Mouse (Mus musculus): ENCODE results near the gene Ctsw. TPM values are rescaled to one million over a fixed set of nuclear protein-coding genes. Genes with fewer than 3 reads are reported as not detected.

The Ctsw gene
- 0.34 and 1.2 TPM in 2 replicates for polyA plus RNA-seq (2012; ENCODE audit: low replicate concordance)

DNA sequence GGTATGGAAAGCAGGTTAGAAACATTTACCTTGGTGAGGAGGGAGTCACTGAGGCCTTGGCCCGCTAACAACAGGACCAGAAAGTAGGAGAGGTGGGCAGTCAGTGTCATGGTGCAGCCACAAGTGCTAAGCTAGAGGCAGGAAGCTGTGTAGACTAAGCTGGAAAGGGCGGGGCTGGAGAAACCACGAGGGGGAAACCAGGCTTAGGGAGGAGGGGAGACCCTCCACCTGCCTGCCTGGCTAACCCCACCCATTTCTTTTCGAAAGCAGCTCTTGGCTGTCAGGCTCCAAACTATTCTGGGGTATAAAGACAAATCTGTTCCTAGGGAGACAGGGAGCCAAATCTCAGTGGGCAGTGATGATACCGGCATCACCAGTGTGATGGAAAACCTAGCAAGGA, at the start of gene Ctsw:
Gene Ctsw (minus strand): TSS at position 134 of the 400 bp plus-strand sequence.

DNA sequence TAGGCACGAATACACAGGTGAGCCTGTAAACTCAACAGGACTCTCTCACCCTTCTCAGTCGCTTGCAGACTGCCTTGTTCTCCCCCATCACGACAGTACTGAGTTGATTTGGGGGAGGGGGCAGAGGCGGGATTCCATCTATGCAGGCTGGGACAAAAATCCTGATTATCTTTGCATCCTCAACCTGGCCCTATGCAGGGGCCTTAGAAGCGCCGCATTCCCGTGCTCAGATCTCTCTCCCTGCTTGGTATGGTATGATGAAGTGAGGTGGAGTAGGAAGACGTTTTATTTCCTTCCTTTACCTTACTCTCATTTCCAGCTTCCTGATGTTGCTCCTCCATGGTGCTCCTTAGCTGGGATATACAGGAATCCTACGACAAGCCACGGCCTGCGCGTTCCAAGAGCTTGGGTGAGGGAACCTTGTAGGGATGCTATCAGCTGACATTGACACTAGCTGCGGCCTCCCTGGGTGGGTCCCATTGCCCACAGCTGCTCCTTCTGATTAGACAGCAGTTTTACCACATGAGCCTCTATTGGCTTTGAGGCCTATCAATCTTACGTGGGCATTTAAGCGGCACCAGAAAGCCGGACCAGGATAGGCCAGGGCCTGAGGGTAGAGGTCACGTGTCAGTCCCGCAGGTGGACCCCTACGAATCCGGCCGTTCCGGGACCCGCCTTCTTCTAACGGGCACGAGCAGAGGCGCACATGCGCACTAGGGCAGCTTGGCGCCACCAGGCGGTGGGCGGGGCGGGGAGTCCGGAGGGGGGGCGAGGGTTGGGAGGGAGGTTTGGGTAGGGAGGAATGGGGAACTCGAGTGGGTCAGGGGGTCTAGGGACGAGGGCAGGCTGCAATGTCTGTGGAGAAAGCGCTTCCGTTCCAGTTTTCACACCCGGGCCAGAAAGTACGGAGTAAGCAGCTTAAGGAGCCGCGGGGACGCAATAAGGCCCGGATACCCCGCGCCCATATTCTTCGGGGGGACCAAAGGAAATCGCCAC, 42.0 kb upstream of the Ctsw start, which contains the start of gene Snx32:
Gene Snx32 (minus strand): TSS at position 508 of the 996 bp plus-strand sequence.

DNA sequence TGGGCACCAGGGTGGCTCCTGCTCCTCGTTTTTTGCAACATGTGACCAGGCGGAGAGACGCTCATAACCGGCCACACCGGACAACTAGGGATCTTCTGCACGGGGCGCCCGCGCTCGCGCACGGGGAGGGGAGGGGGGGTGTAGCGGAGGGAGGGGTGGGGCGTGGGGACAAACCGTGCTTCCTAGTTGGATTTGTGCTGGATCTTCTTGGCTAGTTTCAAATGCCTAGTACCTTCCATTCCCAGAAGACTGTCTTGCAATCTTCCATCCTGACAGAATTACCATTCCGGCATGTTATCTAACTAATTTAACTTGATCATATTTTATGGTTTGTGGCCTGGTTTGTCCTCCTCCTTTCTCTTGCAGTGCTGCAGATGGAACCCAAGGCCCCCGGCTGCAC, 35.4 kb upstream of the Ctsw start, which contains the start of gene 1700020D05Rik:
Gene 1700020D05Rik (minus strand): TSS at position 101 of the 400 bp plus-strand sequence.

DNA sequence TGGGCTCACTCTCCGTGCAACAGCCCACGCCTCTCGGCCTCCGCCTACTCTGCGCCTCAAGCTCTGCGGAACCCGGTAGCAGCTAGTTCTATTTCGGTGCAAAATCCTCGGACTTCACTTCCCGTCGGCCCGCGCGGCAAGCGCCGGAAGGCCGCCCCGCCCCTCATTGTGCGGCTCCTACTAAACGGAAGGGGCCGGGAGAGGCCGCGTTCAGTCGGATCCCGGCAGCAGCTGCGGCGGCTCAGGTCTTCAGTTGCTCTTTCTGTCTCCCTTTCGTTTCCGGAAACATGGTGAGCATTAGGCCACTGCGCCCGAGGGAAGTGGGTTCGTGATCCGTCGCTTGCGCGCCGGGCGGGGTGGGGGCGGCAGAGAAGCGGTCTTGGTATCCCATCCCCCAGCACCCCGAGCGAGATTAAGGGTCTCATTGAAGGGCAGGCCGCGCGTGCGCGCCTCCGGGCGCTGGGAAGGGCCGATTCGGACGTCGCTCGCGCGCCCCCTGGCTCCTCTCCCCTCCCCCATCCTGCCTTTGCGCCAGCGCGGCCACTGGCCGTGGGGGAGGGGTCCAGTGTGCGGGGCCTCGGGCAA, 22.1 kb upstream of the Ctsw start, which contains the start of gene Cfl1:
Gene Cfl1 (plus strand): TSS at position 143 of the 585 bp plus-strand sequence.

DNA sequence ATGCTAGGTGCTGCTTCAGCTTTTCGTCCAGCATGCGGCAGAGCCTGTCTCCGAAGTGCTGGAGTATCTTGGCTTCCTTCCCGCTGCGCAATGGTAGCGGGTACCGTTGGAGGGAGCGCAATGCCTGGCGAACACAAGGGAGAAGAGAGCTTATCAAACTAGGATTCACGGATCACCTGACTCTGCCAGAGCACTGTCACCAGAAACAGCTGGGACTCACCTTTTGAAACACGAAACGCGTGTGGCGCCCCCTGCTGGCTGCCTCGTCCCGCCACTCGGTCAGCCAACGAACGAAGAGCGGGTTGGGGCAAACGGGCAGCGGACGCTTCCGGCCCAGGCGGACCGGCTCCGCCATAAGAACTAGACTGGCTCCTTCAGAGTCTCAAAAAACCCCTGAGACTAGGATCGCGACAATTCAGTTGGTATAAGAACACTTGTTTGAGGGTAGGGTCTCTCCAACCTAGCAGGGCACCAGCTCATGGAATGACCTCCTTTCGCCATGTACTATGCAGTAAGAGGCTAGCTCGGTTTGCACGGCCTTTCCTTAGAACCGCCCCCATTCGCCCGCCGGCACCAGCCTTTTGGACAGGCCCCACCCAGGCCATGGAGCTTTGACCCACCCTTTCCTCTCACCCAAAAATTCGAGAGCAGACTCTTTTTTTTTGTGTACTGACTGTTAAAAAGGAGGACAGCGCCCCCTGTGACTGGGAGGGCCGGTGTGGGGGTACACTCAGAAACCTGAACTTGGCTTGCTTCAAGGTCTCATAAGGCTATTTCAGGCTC, 19.7 kb upstream of the Ctsw start, which contains the start of gene Mus81:
Gene Mus81 (minus strand): TSS at position 635 of the 783 bp plus-strand sequence.

DNA sequence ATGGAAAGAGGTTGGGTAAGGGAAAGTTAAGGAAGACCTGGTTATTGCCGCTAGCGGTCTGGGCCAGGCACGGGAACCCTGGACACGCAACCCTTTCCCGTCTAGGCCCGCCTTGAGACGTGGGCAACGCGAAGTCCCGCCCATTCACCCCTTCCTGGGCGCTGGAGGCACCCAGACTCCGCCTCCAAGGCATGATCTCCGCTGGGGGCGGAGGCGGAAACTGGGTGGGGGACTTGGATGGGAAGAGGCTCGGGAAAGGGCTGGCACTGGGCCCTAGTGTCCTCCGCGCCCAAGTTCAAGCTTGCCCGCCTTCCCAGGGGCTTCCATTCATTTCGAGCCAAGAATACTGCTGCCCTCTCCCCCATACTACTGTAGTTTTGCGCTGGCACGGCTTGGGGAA, 5.4 kb upstream of the Ctsw start, which contains the start of gene Efemp2:
Gene Efemp2 (plus strand): TSS at position 235 of the 400 bp plus-strand sequence.

DNA sequence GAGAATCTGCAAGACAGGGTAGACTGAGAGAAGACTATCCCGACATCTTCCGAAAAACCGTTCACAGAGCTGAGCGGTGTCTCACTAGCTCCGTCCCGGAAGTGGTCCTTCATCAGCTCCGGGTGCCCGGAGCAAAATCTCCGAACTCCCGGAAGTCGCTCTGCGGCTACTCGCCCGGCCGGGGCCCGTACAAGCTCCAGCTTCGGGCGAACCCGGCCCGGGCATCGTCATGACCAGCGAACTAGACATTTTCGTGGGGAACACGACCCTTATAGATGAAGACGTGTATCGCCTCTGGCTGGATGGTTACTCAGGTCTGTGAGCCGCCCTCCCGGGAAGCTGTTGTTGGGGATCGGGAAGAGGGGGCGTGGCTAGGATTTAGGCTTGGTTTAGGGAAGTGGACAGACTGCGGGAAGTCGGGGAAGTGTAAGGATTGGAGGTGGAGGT, 7.8 kb downstream of the Ctsw start, which contains the start of gene Fibp:
Gene Fibp (plus strand): TSS at position 151 of the 447 bp plus-strand sequence.

GRCm38 (mm10) chr19:5457746-5458442, 10.4 kb downstream of the Ctsw start, which contains the start of gene Ccdc85b:
Ccdc85b (minus strand) TSS chr19:5457894.

DNA sequence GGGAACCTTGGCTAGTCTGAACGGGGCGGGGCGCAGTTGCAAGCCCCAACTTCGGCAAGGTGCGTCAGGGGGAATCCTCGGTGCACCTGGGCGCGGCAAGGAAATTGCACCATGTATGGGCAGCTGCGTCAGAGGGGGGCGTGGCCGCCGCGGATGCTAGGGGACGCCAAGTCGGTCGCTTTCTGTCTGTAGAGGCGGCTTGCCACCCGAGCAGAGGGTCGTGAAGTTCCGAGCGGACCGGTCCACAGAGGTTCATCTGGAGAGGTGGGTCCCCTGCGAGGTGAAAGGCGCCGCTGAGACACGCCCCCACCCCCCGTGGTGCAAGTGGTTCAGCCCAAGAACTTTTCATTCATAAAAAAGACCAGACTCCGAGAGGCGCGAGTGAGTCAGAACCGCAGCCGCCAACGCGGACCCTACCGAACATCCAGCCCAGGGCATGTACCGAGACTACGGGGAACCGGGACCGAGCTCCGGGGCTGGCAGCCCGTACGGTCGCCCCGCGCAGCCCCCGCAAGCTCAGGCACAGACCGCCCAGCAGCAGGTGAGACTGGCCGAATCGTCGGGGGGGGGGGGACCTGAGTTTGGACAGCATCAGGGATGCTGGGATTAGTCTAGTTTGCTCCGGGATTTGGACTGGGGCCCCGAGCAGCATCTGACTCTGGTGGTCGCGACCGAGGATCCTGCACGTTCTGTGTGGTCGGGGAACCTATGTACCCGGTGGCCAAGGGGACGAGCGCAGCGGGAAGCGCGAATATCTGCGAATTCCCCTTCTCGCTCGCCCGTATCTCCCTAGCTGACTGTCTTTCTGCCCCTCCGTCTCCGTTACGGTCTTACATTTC, 20.6 kb downstream of the Ctsw start, which contains the start of gene Fosl1:
Gene Fosl1 (plus strand): TSS at position 33 of the 839 bp plus-strand sequence.

DNA sequence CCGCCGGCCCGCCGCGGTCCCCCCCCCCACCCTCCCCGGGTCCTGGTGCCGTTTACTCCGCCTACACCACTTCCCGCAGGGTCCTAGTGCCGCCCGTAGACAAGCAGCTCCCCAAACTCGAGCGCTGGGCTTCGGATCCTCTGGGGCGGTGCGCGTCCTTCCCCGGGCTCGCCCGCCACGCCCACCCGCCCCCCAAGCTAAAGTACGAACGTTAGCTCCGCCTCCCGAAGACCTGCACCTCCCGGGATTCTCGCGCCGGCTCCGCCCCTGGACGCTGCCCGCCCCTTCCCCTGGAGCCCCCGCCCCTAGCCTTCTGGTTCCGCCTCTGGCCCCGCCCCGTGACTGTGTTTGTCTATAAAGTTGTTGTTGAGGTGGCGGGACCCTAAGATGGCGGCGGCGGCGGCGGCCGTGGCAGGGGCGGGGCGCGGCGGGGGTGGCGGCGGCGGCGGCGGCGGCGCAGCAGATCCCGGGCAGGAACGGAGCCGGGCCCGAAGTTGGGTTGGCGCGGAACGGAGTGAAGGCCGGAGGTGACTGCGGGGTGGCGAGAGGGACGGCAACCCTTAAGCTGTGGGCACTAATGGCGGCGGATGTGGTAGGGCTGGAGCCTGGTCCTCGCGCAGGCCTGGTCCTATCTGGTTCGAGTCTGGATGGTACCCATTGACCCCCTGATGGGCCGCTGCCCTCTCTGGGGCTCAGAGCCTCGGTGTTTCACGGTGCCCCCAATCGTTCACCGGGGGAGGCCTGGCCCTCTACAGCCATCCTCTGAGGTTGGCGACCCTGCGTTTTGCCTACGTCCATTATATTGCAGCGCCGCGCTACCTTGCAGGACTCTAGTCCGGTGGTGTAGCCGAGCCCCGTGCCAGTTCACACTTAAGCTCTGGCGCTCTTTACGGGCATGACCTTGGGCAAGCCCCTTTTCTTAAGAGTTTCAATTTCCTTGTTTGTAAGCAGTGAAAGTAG, 43.2 kb downstream of the Ctsw start, which contains the start of the genes Drap1 and AI837181:
Gene Drap1 (minus strand): TSS at position 198 of the 960 bp plus-strand sequence.
Gene AI837181 (plus strand): TSS at position 363 of the 960 bp plus-strand sequence.

Other genes starting within 250 kb of the Ctsw start
- gene Pacs1, start 195.4 kb downstream of the Ctsw start, polyA plus RNA-seq (2012; ENCODE audit: low replicate concordance): 116 and 125 TPM in 2 replicates
- gene Sf3b2, start 173.1 kb downstream of the Ctsw start, polyA plus RNA-seq (2012; ENCODE audit: low replicate concordance): 314 and 709 TPM in 2 replicates
- gene Gal3st3, start 170.2 kb downstream of the Ctsw start, polyA plus RNA-seq (2012; ENCODE audit: low replicate concordance): 0.16 and 0.23 TPM in 2 replicates
- not detected in 2 replicates for gene Catsper1, start 132.8 kb downstream of the Ctsw start, polyA plus RNA-seq (2012; ENCODE audit: low replicate concordance)
- not detected in 2 replicates for gene Cst6, start 118.9 kb downstream of the Ctsw start, polyA plus RNA-seq (2012; ENCODE audit: low replicate concordance)
- gene Eif1ad, start 101.8 kb downstream of the Ctsw start, polyA plus RNA-seq (2012; ENCODE audit: low replicate concordance): 27.6 and 41.9 TPM in 2 replicates
- gene Banf1, start 101.3 kb downstream of the Ctsw start, polyA plus RNA-seq (2012; ENCODE audit: low replicate concordance): 57.6 and 104 TPM in 2 replicates
- gene Sart1, start 79.8 kb downstream of the Ctsw start, polyA plus RNA-seq (2012; ENCODE audit: low replicate concordance): 72.0 and 110 TPM in 2 replicates
- not detected in 2 replicates for gene Tsga10ip, start 66.0 kb downstream of the Ctsw start, polyA plus RNA-seq (2012; ENCODE audit: low replicate concordance)
- 179 and 311 TPM in 2 replicates for gene Drap1, start 43.5 kb downstream of the Ctsw start, polyA plus RNA-seq (2012; ENCODE audit: low replicate concordance)
- gene AI837181, start 43.4 kb downstream of the Ctsw start, polyA plus RNA-seq (2012; ENCODE audit: low replicate concordance): 69.5 and 77.3 TPM in 2 replicates
- 22.9 and 39.9 TPM in 2 replicates for gene Fosl1, start 21.0 kb downstream of the Ctsw start, polyA plus RNA-seq (2012; ENCODE audit: low replicate concordance)
- gene Ccdc85b, start 10.6 kb downstream of the Ctsw start, polyA plus RNA-seq (2012; ENCODE audit: low replicate concordance): 11.4 and 13.8 TPM in 2 replicates
- gene Fibp, start 7.9 kb downstream of the Ctsw start, polyA plus RNA-seq (2012; ENCODE audit: low replicate concordance): 11.1 and 197 TPM in 2 replicates
- 0.91 and 1.5 TPM in 2 replicates for gene Efemp2, start 5.4 kb upstream of the Ctsw start, polyA plus RNA-seq (2012; ENCODE audit: low replicate concordance)
- gene Mus81, start 19.9 kb upstream of the Ctsw start, polyA plus RNA-seq (2012; ENCODE audit: low replicate concordance): 58.4 and 60.0 TPM in 2 replicates
- gene Cfl1, start 21.9 kb upstream of the Ctsw start, polyA plus RNA-seq (2012; ENCODE audit: low replicate concordance): 2,530 and 3,476 TPM in 2 replicates
- gene 1700020D05Rik, start 35.3 kb upstream of the Ctsw start, polyA plus RNA-seq (2012; ENCODE audit: low replicate concordance): 0.35 and 0.47 TPM in 2 replicates
- gene Snx32, start 42.0 kb upstream of the Ctsw start, polyA plus RNA-seq (2012; ENCODE audit: low replicate concordance): 4.1 and 8.2 TPM in 2 replicates
- gene Ovol1, start 92.1 kb upstream of the Ctsw start, polyA plus RNA-seq (2012; ENCODE audit: low replicate concordance): not detected in 2 replicates
- 16.9 and 32.7 TPM in 2 replicates for gene Ap5b1, start 99.5 kb upstream of the Ctsw start, polyA plus RNA-seq (2012; ENCODE audit: low replicate concordance)
- 248 and 435 TPM in 2 replicates for gene Rnaseh2c, start 133.4 kb upstream of the Ctsw start, polyA plus RNA-seq (2012; ENCODE audit: low replicate concordance)
- gene Kat5, start 141.7 kb upstream of the Ctsw start, polyA plus RNA-seq (2012; ENCODE audit: low replicate concordance): 46.4 and 73.1 TPM in 2 replicates
- 61.2 and 268 TPM in 2 replicates for gene Rela, start 169.0 kb upstream of the Ctsw start, polyA plus RNA-seq (2012; ENCODE audit: low replicate concordance)
- gene Sipa1, start 195.2 kb upstream of the Ctsw start, polyA plus RNA-seq (2012; ENCODE audit: low replicate concordance): 361 and 570 TPM in 2 replicates
- 157 and 178 TPM in 2 replicates for gene Map3k11, start 220.2 kb upstream of the Ctsw start, polyA plus RNA-seq (2012; ENCODE audit: low replicate concordance)
- gene Pcnx3, start 220.4 kb upstream of the Ctsw start, polyA plus RNA-seq (2012; ENCODE audit: low replicate concordance): 468 and 751 TPM in 2 replicates
- 1.1 and 3.7 TPM in 2 replicates for gene Kcnk7, start 235.9 kb upstream of the Ctsw start, polyA plus RNA-seq (2012; ENCODE audit: low replicate concordance)

Measured in leukemia stem cell, adult 10-12 weeks (primary cell).